Mouse (Mus musculus) hindbrain, postnatal 0 days (tissue): ENCODE data around the gene Ipo4. TPM values are rescaled to one million over a fixed set of nuclear protein-coding genes. Genes with fewer than 3 reads are reported as not detected.
A peak's percentile ranks its signal among the peaks of the same experiment; 100 is the strongest.

ENCODE experiments used
- ATAC-seq: fragments of 200-750 bp; cut with Nextera tagmentation; 2 replicates; pipeline ENCODE4 v1.8.0; 2017; ENCODE audit warnings: mild to moderate bottlenecking, moderate TSS enrichment, moderate library complexity
- DNase-seq: peaks from one replicate; pipeline ENCODE4 v3.0.0-alpha.2; 2015; ENCODE audit warnings: low spot score
- H3K27ac ChIP-seq: fragments of 300-500 bp; sonication (generic); 2 replicates; pipeline ENCODE4 v1.5.1; 2014; ENCODE audit warnings: mild to moderate bottlenecking
- H3K27me3 ChIP-seq: fragments of 300-500 bp; sonication (generic); 2 replicates; pipeline ENCODE4 v1.6.1; 2014; ENCODE audit warnings: low read length, mixed read lengths; ENCODE audit not compliant: insufficient read depth
- H3K36me3 ChIP-seq: fragments of 300-500 bp; sonication (generic); 2 replicates; pipeline ENCODE4 v1.6.1; 2014; ENCODE audit warnings: low read length, mixed read lengths; ENCODE audit not compliant: insufficient read depth
- H3K4me1 ChIP-seq: fragments of 300-500 bp; sonication (generic); 2 replicates; pipeline ENCODE4 v1.6.1; 2014; ENCODE audit warnings: antibody characterized with exemption, low read length, mixed read lengths; ENCODE audit not compliant: insufficient read depth
- H3K4me2 ChIP-seq: fragments of 300-500 bp; sonication (generic); 2 replicates; pipeline ENCODE4 v1.6.1; 2014; ENCODE audit warnings: low read depth, mild to moderate bottlenecking, low read length, moderate library complexity, mixed read lengths
- H3K4me3 ChIP-seq: fragments of 300-500 bp; sonication (generic); 2 replicates; pipeline ENCODE4 v1.5.1; 2014; ENCODE audit warnings: low read length
- H3K9ac ChIP-seq: fragments of 300-500 bp; sonication (generic); replicated peaks from 2 replicates; pipeline ENCODE4 v1.6.1; 2014; ENCODE audit warnings: mild to moderate bottlenecking, low read length, moderate library complexity, mixed read lengths
- H3K9me3 ChIP-seq: fragments of 300-500 bp; sonication (generic); 2 replicates; pipeline ENCODE4 v1.6.1; 2016; ENCODE audit warnings: low read length, mixed read lengths
- CTCF ChIP-seq: IDR thresholded peaks from 2 replicates; pipeline ENCODE4 v1.5.1; 2016; ENCODE audit warnings: antibody characterized with exemption, control low read depth, low read depth
- WGBS: fragments of 180-500 bp; shearing (Covaris S2); extraction: QIAGEN DNeasy Blood & Tissue Kit; methylation state at CpG from one replicate; pipeline ENCODE4 v1.1.7; 2014; 5-methylcytosine and 5-hydroxymethylcytosine counted together
- polyA plus RNA-seq: library from polyadenylated mRNA; unstranded; fragments of >200 nt; fragmentation: Nextera tagmentation; extraction: Ambion mirVana; gene quantifications from 2 replicates; pipeline ENCODE4 v1.2.1, GENCODE M21; 2015
- total RNA-seq: library from RNA; depleted of rRNA; stranded (reverse); fragments of >200 nt; gene quantifications from 2 replicates; pipeline ENCODE4 v1.2.3, GENCODE M21; 2014

Ipo4 gene
- total and polyA plus RNA-seq, 2 experiments from 2014 or later = 92.5 to 120 TPM

- WGBS = 44% methylated on average over 5 of the region's 5 CpGs
- H3K9me3 ChIP-seq = no peaks in the 10 kb centered on the region
- H3K27ac ChIP-seq = peak overlapping the region; percentile 79
- no peak for DNase-seq
- peaks cover 9% of the 10 kb centered on the region; the same call in 1 of the 2 replicates for H3K36me3 ChIP-seq
- H3K4me1 ChIP-seq = 0 out of 2 replicates have a peak, but pooled peaks cover 9% of the 10 kb centered on the region
- H3K9ac ChIP-seq = peak overlapping the region; percentile 71
- no peak for ATAC-seq
- TF ChIP-seq CTCF = no peak
- H3K4me2 ChIP-seq = peak overlapping the region; percentile 79
- peak overlapping the region; percentile 54 for H3K4me3 ChIP-seq
- no peaks in the 10 kb centered on the region for H3K27me3 ChIP-seq
Measured at GRCm38 (mm10) chr14:55584303-55584701, 51.5 kb downstream of the Ipo4 start.

- H3K27me3 ChIP-seq = no peaks in the 10 kb centered on the region
- WGBS = 82% methylated on average over 9 of the region's 9 CpGs
- H3K9ac ChIP-seq = no peak overlapping the region
- no peak overlapping the region for H3K4me2 ChIP-seq
- H3K4me1 ChIP-seq = 0 out of 2 replicates have a peak, but pooled peaks cover 9% of the 10 kb centered on the region
- H3K36me3 ChIP-seq = peaks cover 9% of the 10 kb centered on the region; the same call in 1 of the 2 replicates
- no peaks in the 10 kb centered on the region for H3K9me3 ChIP-seq
- H3K4me3 ChIP-seq = no peak overlapping the region
- ATAC-seq (no peak), DNase-seq (no peak)
- peak; percentile 50 for TF ChIP-seq CTCF
- no peak overlapping the region for H3K27ac ChIP-seq
Measured at GRCm38 (mm10) chr14:55581981-55582681, 53.6 kb downstream of the Ipo4 start.

GRCm38 (mm10) chr14:55580731-55581130 lies 55.0 kb downstream of the Ipo4 start:
- no peak for ATAC-seq
- no peak for TF ChIP-seq CTCF

GRCm38 (mm10) chr14:55579511-55580496 lies 56.0 kb downstream of the Ipo4 start:
- no peak overlapping the region for H3K9ac ChIP-seq
- 0 out of 2 replicates have a peak, but pooled peaks cover 5% of the 10 kb centered on the region for H3K4me1 ChIP-seq
- no peaks in the 10 kb centered on the region for H3K9me3 ChIP-seq
- no peak overlapping the region for H3K4me2 ChIP-seq
- H3K36me3 ChIP-seq = peaks cover 9% of the 10 kb centered on the region; the same call in 1 of the 2 replicates
- H3K27ac ChIP-seq = no peak overlapping the region
- no peak for TF ChIP-seq CTCF
- no peak for ATAC-seq
- no peak overlapping the region for H3K4me3 ChIP-seq
- no peak for DNase-seq
- H3K27me3 ChIP-seq = no peaks in the 10 kb centered on the region
- WGBS = 85% methylated on average over 23 of the region's 23 CpGs

More at GRCm38 (mm10) chr14:55580731-55581130, 55.0 kb downstream of the Ipo4 start:
- DNase-seq = no peak
- no peak overlapping the region for H3K9ac ChIP-seq
- H3K36me3 ChIP-seq = peaks cover 9% of the 10 kb centered on the region; the same call in 1 of the 2 replicates
- no peak overlapping the region for H3K27ac ChIP-seq
- no peak overlapping the region for H3K4me3 ChIP-seq
- H3K9me3 ChIP-seq = no peaks in the 10 kb centered on the region
- WGBS = 94% methylated on average over 16 of the region's 16 CpGs
- no peaks in the 10 kb centered on the region for H3K27me3 ChIP-seq
- 0 out of 2 replicates have a peak, but pooled peaks cover 9% of the 10 kb centered on the region for H3K4me1 ChIP-seq
- no peak overlapping the region for H3K4me2 ChIP-seq

- no peak for TF ChIP-seq CTCF
- ATAC-seq (peak; percentile 24), DNase-seq (peak; percentile 64)
- Histone ChIP-seq H3K4me3 (peak overlapping the region; percentile 57), H3K4me1 (no peaks in the 10 kb centered on the region), H3K9ac (peak overlapping the region; percentile 83), H3K27ac (peak overlapping the region; percentile 85), H3K9me3 (no peaks in the 10 kb centered on the region), H3K27me3 (no peaks in the 10 kb centered on the region), H3K36me3 (peaks cover 9% of the 10 kb centered on the region; the same call in 1 of the 2 replicates), H3K4me2 (peak overlapping the region; percentile 92)
- WGBS = 38% methylated on average over 6 of the region's 6 CpGs
Measured at GRCm38 (mm10) chr14:55578668-55579269, 57.0 kb downstream of the Ipo4 start.
